Mouse (Mus musculus): Measurements from ENCODE around the gene Mrgpra2b.
"Not testable (repeated sequence)": the region's sequence is repeated elsewhere in the genome, so short reads cannot be mapped to it uniquely, and the experiment has no call there.

DNA sequence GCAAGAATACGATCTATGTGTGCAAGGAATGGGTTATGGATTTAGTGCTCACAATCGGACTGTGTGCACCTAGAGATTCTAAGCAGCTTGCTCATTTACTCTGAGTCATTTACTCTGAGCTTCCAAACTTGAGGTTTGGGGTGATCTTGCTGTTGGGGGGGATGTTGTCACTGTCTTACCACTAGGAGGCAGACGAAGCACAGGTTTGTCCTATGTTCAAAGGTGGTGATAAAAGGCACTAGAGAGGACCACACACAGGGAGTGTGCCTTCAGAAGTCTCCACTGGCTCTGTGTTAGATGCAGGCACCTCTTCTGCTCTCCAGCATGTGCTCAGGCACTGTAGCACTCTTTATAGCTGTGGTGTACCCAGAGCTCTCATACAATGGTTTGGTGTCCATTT is 54.8 kb downstream of the Mrgpra2b start:
- TF ChIP-seq POLR2A (IDR thresholded peaks at IDR 0.05; ENCODE audit: low read depth, low read length); CTCF (IDR thresholded peaks at IDR 0.05; ENCODE audit: extremely low read depth, insufficient read depth, insufficient read length, insufficient replicate concordance): not testable (repeated sequence)

Data from spleen, adult 2 months (tissue).